Mouse (Mus musculus) liver, adult (tissue): Measurements from ENCODE around the gene Neurod2.

Source experiments
- GATA4 ChIP-seq: IDR thresholded peaks from 2 replicates; pipeline ENCODE4 v1.6.1; 2014; ENCODE audit warnings: mild to moderate bottlenecking, low read length; ENCODE audit not compliant: insufficient replicate concordance

Neurod2 gene

DNA sequence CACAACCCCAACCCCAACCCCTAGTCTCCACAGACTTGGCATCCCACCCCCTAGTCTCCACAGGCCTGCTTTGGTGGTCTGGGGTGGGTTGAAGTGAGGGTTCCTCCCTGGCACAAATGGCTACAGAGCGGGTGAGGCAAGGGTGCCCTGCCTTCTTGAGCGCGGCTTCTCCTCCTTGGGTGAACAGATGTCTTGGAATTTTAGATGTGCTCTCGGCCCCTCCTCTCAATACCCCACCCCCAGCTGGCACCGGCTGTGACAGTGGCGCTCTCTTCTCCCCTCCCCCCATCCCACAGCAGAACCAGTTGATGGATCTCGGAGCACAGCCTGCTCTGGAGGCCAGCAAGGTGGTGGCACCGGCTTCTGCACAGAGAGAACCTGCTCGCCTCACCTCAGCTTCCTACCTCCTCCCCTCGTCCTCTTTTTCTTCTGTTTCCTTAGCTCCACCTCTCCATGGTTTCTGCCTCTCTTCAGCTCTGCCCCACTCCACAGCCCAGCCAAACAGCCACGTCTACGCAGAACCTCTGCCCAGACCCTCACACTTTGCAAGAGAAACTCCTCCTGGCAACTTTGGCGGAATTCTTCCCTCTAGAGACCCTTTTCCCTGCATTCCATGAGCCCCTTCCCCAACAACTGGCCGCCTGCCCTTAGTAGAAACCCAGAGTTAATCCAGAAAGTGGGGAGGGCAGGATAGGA lies 10.9 kb downstream of the Neurod2 start:
- TF ChIP-seq GATA4, result no peak

DNA sequence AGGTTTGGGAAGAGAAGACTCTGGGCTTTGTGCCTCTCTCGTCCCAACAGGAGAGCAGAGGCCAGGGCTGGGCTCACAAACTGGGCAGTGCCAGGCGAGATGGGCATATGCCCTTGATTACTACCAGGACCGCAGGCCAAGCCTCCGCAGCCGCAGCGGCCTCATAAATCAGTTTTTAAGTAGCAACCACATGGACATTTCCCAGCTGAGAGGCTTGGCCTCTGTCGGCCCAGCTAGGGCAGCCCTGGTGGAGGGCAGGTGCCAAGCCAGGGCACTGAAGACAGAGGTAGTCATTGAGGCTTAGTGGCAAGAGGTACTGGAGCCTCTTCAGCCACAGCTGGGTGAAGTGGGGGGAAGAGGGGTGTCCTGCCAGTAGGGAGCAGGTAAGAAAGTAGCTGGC lies 12.0 kb downstream of the Neurod2 start:
- TF ChIP-seq GATA4, result no peak

DNA sequence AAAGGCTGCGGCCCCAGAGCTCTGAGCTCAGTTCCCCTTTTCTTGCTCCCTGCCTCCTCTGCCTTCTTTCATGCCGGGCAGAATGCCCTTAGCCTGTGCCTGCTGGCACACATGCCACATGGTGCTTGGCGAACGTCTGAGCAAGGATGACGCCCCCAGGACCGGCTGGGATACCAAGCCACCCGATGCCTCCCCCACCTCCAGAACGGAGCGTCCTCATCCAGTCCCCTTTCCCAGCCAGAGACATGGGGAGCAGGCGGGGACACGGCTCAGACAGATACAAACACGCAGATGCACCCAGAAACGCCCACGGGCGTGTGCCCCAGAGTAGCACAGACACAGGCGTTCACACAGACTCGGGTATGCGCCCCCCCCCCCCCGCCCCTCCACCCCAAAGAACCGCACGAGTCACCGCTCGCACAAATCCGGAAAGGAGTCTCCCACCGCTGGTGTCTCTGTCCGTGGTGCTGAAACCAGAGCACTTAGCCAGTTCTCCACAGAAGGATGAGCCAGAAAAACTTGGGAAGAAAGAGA lies 15.6 kb downstream of the Neurod2 start:
- no peak for TF ChIP-seq GATA4

DNA sequence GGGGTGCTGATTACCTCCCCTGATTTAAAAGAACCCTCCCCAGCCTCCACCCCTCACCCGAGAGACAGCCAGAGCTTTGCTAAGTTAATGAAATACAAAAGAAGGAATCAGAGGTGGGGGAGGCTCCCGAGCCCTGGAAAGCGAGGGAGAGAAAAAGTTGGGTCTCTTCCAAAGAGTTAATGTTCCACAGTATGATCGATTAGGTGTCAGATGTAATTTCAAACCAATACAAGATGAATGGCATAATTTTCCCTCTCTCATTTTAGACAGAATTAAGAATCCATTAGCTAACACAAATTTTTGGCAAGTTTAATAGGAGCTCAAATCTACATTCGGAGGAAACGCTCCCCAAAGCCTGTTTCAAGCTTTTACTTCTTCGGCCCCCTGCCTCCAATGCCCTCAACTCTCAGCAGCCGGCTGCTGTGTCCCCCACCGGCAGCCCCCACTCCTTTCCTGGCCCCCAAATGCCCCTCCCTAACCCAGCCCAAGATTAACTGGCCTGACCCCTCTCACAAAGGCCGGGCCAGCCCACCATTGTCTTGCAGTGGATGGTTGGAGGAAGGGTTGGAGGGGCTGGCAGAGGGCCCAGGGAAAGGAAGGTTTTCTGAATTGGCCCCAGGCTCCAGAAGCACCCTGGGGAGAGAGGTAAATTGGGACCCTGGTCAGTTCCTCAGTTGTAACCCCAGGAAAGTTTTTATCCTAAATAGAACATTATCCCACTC lies 30.8 kb downstream of the Neurod2 start:
- no peak for TF ChIP-seq GATA4

DNA sequence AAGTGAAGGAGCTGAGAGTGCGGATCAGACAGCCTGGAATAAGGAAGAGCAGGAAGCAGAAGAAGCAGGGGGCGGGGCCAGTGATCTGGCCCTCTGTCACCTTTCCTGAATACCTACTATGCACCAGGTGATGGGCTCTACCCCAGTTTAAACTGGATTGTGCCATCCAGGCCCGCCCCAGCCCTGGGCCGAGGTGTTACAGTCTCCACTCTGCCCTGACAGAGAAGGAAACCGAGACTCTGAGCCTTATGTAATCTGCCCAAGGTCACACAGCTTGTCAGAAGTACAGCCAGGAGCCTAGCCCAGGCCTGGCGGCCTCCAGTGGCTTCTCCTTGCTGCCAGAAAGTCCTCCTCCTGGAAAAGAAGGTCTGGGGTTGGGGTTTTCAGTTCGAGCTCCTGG lies 31.7 kb downstream of the Neurod2 start:
- TF ChIP-seq GATA4, result no peak

DNA sequence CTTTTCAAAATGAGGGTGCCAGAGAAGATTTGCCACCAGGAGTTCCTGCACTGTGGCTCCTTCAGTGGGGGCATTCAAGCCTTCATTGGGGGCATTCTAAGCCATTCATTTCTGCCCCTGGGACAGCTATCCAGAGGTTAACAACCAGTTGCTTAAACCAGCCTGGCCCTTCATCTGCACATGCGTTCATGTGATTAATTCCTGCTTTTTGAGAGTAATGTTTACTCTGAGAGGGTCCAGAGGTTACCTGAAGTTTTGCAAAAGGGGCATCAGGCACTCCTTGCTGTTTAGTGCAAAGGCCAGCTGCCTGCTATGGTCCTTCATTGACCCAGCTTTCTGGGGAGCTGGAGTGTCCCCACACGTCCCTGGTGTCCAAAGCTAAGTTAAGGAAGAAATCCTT lies 32.5 kb downstream of the Neurod2 start:
- no peak for TF ChIP-seq GATA4

DNA sequence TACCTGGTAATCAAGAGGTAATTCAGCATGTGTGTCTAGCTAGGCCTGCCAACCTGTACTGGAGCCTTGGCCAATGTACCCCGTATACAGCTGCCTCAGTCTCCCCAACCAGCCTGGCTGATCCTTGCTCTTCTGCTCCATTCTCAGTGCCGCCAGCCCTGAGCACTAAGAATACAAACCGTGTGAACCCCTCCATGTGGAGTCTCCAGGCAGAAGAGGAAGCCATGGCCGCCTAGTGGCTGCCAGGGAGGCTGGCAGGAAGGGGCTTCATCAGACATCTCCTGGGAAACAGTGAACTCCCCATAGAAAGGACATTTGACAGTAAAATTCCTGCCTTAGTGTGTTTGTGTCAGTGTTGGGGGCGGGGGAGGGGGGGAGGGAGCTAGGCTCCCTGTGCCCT lies 33.2 kb downstream of the Neurod2 start:
- no peak for TF ChIP-seq GATA4

DNA sequence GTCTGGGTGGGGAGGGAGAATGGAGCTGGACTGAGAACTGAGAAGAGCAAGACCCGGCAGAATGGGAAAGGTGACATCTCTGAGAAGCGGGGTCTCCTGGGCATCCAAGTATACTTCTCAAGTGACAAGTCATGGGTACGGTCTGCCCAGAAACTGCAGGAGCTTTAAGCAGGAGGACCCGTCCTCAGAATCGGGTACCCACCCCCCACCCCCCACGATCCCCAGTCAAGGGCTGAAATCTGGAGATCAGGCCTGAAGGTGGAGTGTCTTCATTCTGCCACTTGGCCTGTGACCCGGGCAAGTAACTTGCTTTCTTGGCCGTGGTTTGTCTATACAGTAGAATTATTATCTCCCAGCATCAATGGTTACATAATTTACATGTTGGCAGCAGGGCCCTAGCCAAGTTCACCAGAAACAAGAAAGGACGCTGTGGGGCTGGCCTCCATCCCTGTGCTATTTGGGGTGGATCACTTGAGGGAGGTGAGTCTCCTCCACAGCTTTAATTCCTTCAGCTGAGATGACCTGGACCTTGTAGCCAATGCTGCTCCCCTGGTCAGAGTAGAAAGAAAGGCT lies 34.3 kb downstream of the Neurod2 start:
- TF ChIP-seq GATA4, result no peak

DNA sequence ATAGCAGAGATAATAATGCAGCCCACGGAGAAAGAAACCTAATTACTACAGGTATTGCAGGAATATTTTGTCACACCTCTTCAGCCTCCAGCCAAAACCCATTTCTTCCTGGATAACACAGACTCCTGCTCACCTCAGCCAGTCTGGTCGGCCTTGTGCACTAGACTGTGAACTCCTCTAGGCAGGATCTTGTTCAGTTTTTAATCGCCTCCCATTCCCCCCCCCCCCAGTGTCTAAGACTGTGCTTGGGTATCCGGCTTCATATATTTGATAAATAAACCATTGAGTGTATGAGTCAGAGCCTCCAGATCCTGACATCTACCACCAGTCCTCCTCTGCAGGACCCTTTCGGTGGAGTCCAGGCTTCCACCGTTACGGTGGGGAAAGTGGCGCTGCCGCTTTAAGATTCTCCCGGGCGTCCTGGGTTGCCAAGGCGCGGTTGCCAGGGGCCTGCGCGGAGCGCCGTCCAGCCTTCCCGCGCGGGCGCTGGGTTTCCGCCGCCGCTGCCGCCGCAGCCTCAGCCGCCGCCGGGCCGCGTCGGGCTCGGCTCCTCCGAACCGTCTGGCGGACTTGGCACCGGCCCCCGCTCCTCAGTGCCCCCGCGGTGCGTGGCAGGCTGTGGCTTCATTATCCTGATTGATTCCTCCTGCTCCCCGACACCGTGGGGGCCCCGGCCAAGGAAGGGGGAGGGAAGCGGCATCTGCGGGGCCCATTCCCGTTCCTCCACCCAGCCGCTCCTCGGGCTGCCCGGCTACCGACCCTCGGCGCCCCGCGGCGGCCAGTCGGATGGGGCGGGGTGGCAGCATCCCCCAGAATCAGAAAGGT lies 35.0 kb downstream of the Neurod2 start:
- TF ChIP-seq GATA4, result no peak

DNA sequence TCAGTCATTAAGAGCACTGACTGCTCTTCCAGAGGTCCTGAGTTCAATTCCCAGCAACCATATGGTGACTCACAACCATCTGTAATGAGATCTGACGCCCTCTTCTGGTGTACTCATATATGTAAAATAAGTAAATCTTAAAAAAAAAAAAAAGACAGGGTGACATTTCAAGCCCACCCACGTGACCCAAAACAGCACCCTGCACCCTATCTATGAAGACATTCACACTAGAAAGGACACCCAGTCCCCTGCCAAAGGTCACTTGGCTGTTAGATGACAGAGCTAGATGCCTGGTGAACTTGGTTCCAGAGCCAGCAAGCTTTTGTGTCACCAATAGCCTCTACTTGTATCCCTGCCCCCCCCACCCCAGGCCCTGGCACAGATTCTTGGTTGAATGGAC lies 36.4 kb downstream of the Neurod2 start:
- no peak for TF ChIP-seq GATA4

DNA sequence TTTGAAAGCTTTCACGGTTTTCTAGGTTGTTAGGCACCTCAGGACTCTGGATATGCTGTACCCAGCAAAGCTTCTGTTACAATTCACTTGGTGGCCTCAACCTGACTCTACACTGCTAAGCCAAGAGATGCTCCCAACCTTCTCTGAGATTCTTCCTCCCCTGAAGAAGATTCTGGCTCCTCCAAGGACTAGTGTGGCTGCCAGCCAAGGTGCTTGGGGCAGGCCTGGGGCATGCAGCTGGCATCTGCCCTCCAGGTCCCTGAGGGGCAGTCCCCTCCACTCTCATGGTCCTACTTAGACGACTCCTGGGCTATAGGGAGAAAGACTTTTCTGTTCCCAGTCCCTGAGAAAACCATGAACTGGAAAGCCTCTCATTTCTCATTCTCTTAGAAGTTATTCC lies 38.5 kb downstream of the Neurod2 start:
- TF ChIP-seq GATA4, result no peak

DNA sequence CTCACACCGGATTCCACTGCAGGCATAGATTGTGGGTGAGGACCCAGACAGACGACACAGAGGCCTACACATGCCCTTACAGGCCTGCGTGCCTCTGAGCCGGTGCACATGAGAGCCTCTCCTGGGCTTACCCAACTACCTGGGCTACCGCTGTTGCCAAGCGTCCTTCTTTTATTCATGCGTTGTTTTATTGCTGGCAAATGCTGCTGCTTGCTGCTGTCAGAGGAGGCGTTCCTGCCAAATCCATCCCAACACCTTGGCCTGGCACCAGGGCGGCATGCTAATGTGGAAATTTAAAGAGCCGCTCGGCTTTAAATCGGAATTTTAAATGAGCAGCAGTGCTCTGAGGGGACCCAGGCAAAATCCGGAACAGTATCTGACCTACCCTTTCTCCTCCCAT lies 39.6 kb downstream of the Neurod2 start:
- no peak for TF ChIP-seq GATA4

DNA sequence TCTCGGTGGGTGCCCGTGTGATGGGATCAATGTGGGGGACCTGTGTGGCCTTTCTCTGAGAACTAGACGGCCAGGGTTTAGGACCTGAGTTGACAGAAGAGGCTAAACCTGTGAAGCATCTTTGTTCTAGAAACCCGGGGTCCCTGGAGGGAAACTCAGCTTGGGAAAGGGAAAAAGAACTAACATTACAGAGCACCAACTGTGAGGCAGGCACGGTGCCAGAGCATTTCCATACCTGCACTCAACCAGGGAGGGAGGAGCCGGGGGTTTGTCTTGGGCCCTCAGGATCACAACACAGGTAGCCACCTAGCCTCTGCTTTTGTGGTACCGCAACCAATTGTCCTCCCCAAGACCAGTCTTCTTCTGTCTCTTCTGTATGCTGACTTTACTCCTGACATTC lies 41.5 kb downstream of the Neurod2 start:
- no peak for TF ChIP-seq GATA4

DNA sequence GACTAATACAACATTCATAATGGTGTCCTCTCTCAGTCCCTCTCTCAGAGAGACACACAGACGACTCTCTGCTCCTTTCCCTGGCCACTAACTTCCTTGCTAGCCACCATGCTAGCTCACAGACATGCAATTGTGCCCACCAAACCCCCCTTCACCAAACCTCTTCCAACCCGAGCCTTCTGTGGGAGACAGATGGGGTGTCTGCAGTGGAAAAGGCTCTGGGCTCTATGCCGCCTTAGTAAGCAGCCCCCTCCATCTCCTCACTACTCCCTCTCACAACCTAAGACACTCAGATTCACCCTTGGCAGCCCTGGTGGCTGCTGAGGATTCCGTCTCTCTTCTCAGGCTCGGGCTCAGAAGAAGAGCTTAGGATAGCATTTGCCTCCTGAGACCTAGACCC lies 41.9 kb downstream of the Neurod2 start:
- TF ChIP-seq GATA4, result no peak

DNA sequence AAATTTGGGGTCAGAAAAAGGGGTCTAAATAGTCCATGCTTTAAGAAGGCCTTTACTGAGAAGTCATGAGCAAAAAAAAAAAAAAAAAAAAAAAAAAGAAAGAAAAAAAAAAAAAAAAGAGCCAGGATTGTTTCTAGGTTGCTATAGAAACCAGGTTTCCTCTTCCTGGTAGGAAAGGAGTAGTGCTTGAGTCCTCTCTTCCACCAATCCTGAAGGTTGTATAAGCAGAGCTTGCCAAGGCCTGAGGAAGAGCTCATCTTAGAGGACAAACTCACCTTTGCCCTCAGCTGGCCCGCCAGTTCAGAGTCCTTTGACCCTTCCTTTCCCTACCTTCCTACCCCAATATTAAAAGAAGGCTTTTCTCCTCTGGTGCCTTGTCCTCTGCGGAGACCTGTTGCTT lies 44.1 kb downstream of the Neurod2 start:
- no peak for TF ChIP-seq GATA4
